Mouse (Mus musculus) MEL (cell line): ENCODE results near the gene Armc6. TPM values are rescaled to one million over a fixed set of nuclear protein-coding genes. Genes with fewer than 3 reads are reported as not detected.
A peak's percentile ranks its signal among the peaks of the same experiment; 100 is the strongest.

Experiments
- DNase-seq: peaks from one replicate; pipeline ENCODE4 v3.0.0; 2011; ENCODE audit warnings: low read depth, low spot score
- H3K27ac ChIP-seq: 2 replicates; pipeline ENCODE4 v1.5.1; 2012; ENCODE audit warnings: low read depth, mild to moderate bottlenecking, control low read depth, low read length, moderate library complexity; ENCODE audit not compliant: control insufficient read depth
- H3K27me3 ChIP-seq, 2 experiments: fragments of 150-350 bp in 1 of 2; sonication (generic) in 1 of 2; 2 replicates each; pipeline ENCODE4 v1.6.1; 2012; ENCODE audit warnings: low read length in 2 of 2, mild to moderate bottlenecking in 2 of 2, improper control_type of control experiment in 1 of 2, moderate library complexity in 1 of 2; ENCODE audit not compliant: insufficient read depth in 2 of 2, control insufficient read depth in 1 of 2
- H3K36me3 ChIP-seq, 2 experiments: 2 replicates each; pipeline ENCODE4 v1.6.1; 2012 to 2014; ENCODE audit warnings: low read length in 2 of 2, improper control_type of control experiment in 1 of 2, inconsistent platforms in 1 of 2, mild to moderate bottlenecking in 1 of 2; ENCODE audit not compliant: insufficient read depth in 2 of 2, control insufficient read depth in 1 of 2
- H3K4me1 ChIP-seq, 2 experiments: fragments of 150-350 bp in 1 of 2; sonication (generic) in 1 of 2; 2 replicates each; pipeline ENCODE4 v1.6.1; 2012; ENCODE audit warnings: low read length in 2 of 2, improper control_type of control experiment in 1 of 2, mild to moderate bottlenecking in 1 of 2; ENCODE audit not compliant: insufficient read depth in 2 of 2, control insufficient read depth in 1 of 2
- H3K4me3 ChIP-seq, 2 experiments: fragments of 150-350 bp in 1 of 2; sonication (generic) in 1 of 2; 2 replicates each; pipeline ENCODE4 v1.5.1; 2012; ENCODE audit warnings: low read depth in 2 of 2, low read length in 2 of 2, mild to moderate bottlenecking in 2 of 2, moderate library complexity in 2 of 2, control low read depth in 1 of 2, improper control_type of control experiment in 1 of 2; ENCODE audit not compliant: control insufficient read depth in 1 of 2, insufficient read depth in 1 of 2
- H3K79me2 ChIP-seq: 2 replicates; pipeline ENCODE4 v1.6.1; 2012; ENCODE audit warnings: mild to moderate bottlenecking, low read length, moderate library complexity; ENCODE audit not compliant: control insufficient read depth, poor library complexity, insufficient read depth
- H3K9ac ChIP-seq: 2 replicates; pipeline ENCODE4 v1.6.1; 2012; ENCODE audit warnings: low read depth, mild to moderate bottlenecking, control low read depth, low read length, moderate library complexity; ENCODE audit not compliant: control insufficient read depth, poor library complexity, severe bottlenecking
- H3K9me3 ChIP-seq: fragments of 150-350 bp; sonication (generic); replicated peaks from 2 replicates; pipeline ENCODE4 v1.6.1; 2012; ENCODE audit warnings: mild to moderate bottlenecking, low read length, improper control_type of control experiment, moderate library complexity; ENCODE audit not compliant: insufficient read depth
- BHLHE40 ChIP-seq: IDR thresholded peaks from 2 replicates; pipeline ENCODE4 v1.6.1; 2012; ENCODE audit warnings: low read depth, mild to moderate bottlenecking, inconsistent platforms, low read length, improper control_type of control experiment, borderline replicate concordance
- CHD1 ChIP-seq: IDR thresholded peaks from 2 replicates; pipeline ENCODE4 v1.6.1; 2012; ENCODE audit warnings: low read depth, mild to moderate bottlenecking, inconsistent platforms, low read length, improper control_type of control experiment
- CHD2 ChIP-seq: IDR thresholded peaks from 2 replicates; pipeline ENCODE4 v1.6.1; 2011; ENCODE audit warnings: low read length, improper control_type of control experiment
- CTCF ChIP-seq, 3 experiments: IDR thresholded peaks in 2 of 3; conservative IDR thresholded peaks in 1 of 3; 2 replicates each; pipeline ENCODE4 v1.5.1; 2011 to 2012; ENCODE audit warnings: low read length in 3 of 3, low read depth in 2 of 3, mild to moderate bottlenecking in 2 of 3, improper control_type of control experiment in 1 of 3, inconsistent platforms in 1 of 3, mixed read lengths in 1 of 3, moderate library complexity in 1 of 3; ENCODE audit not compliant: control insufficient read depth in 1 of 3, insufficient read depth in 1 of 3, poor library complexity in 1 of 3, severe bottlenecking in 1 of 3
- ETS1 ChIP-seq: IDR thresholded peaks from 2 replicates; pipeline ENCODE4 v1.6.1; 2012; ENCODE audit warnings: low read depth, mild to moderate bottlenecking, inconsistent platforms, low read length, improper control_type of control experiment, moderate library complexity
- HCFC1 ChIP-seq: IDR thresholded peaks from 2 replicates; pipeline ENCODE4 v1.6.1; 2012; ENCODE audit warnings: low read depth, mild to moderate bottlenecking, inconsistent platforms, low read length, improper control_type of control experiment, moderate library complexity
- JUND ChIP-seq: IDR thresholded peaks from 2 replicates; pipeline ENCODE4 v1.6.1; 2011; ENCODE audit warnings: low read depth, mild to moderate bottlenecking, improper control_type of control experiment, low read length
- KAT2A ChIP-seq: conservative IDR thresholded peaks from 2 replicates; pipeline ENCODE4 v1.6.1; 2012; ENCODE audit warnings: low read depth, low read length, improper control_type of control experiment, inconsistent platforms
- MAFK ChIP-seq: IDR thresholded peaks from 2 replicates; pipeline ENCODE4 v1.6.1; 2011; ENCODE audit warnings: low read depth, mild to moderate bottlenecking, low read length, improper control_type of control experiment, borderline replicate concordance
- MXI1 ChIP-seq: IDR thresholded peaks from 2 replicates; pipeline ENCODE4 v1.6.1; 2011; ENCODE audit warnings: mild to moderate bottlenecking, low read depth, low read length, improper control_type of control experiment
- MYB ChIP-seq: IDR thresholded peaks from 2 replicates; pipeline ENCODE4 v1.6.1; 2011; ENCODE audit warnings: mild to moderate bottlenecking, low read depth, low read length, improper control_type of control experiment
- MYC ChIP-seq: IDR thresholded peaks from 2 replicates; pipeline ENCODE4 v1.6.1; 2011; ENCODE audit warnings: low read depth, mild to moderate bottlenecking, low read length, improper control_type of control experiment, moderate library complexity
- NRF1 ChIP-seq: IDR thresholded peaks from 2 replicates; pipeline ENCODE4 v1.6.1; 2014; ENCODE audit warnings: low read depth, mild to moderate bottlenecking, inconsistent platforms, low read length, improper control_type of control experiment, moderate library complexity; ENCODE audit not compliant: poor library complexity, insufficient read depth, severe bottlenecking
- POLR2A ChIP-seq, 2 experiments: IDR thresholded peaks; 2 replicates each; pipeline ENCODE4 v1.6.1; 2011 to 2012; ENCODE audit warnings: low read length in 2 of 2, mild to moderate bottlenecking in 2 of 2, control low read depth in 1 of 2, improper control_type of control experiment in 1 of 2, low read depth in 1 of 2, moderate library complexity in 1 of 2; ENCODE audit not compliant: control insufficient read depth in 1 of 2, insufficient read depth in 1 of 2, poor library complexity in 1 of 2
- POLR2AphosphoS2 ChIP-seq: IDR thresholded peaks from 2 replicates; pipeline ENCODE4 v1.6.1; 2011; ENCODE audit warnings: low read length, improper control_type of control experiment
- POLR2AphosphoS5 ChIP-seq: IDR thresholded peaks from 2 replicates; pipeline ENCODE4 v1.6.1; 2012; ENCODE audit warnings: low read depth, borderline replicate concordance, mild to moderate bottlenecking, inconsistent platforms, low read length, moderate library complexity, mixed read lengths
- RCOR1 ChIP-seq: IDR thresholded peaks from 2 replicates; pipeline ENCODE4 v1.6.1; 2012; ENCODE audit warnings: low read depth, mild to moderate bottlenecking, inconsistent platforms, low read length, improper control_type of control experiment
- SIN3A ChIP-seq: IDR thresholded peaks from 2 replicates; pipeline ENCODE4 v1.6.1; 2012; ENCODE audit warnings: low read length, improper control_type of control experiment, inconsistent platforms
- SMC3 ChIP-seq: IDR thresholded peaks from 2 replicates; pipeline ENCODE4 v1.6.1; 2011; ENCODE audit warnings: low read depth, low read length, improper control_type of control experiment
- TAL1 ChIP-seq: IDR thresholded peaks from 2 replicates; pipeline ENCODE4 v1.6.1; 2012; ENCODE audit warnings: mild to moderate bottlenecking, inconsistent platforms, low read length, moderate library complexity, mixed read lengths
- TBP ChIP-seq: IDR thresholded peaks from 2 replicates; pipeline ENCODE4 v1.8.0; 2011; ENCODE audit warnings: low read depth, low read length, improper control_type of control experiment
- UBTF ChIP-seq: IDR thresholded peaks from 2 replicates; pipeline ENCODE4 v1.6.1; 2012; ENCODE audit warnings: low read depth, mild to moderate bottlenecking, inconsistent platforms, low read length, improper control_type of control experiment, moderate library complexity, borderline replicate concordance; ENCODE audit not compliant: insufficient read depth
- USF1 ChIP-seq: IDR thresholded peaks from 2 replicates; pipeline ENCODE4 v1.6.1; 2014; ENCODE audit warnings: low read depth, mild to moderate bottlenecking, inconsistent platforms, low read length, improper control_type of control experiment, moderate library complexity
- USF2 ChIP-seq, 2 experiments: IDR thresholded peaks; 2 replicates each; pipeline ENCODE4 v1.6.1; 2011 to 2012; ENCODE audit warnings: improper control_type of control experiment in 2 of 2, low read length in 2 of 2, borderline replicate concordance in 1 of 2, inconsistent platforms in 1 of 2, low read depth in 1 of 2, mild to moderate bottlenecking in 1 of 2; ENCODE audit not compliant: insufficient read depth in 1 of 2
- ZKSCAN1 ChIP-seq: IDR thresholded peaks from 2 replicates; pipeline ENCODE4 v1.6.1; 2012; ENCODE audit warnings: low read depth, mild to moderate bottlenecking, inconsistent platforms, low read length, improper control_type of control experiment, moderate library complexity
- ZMIZ1 ChIP-seq: IDR thresholded peaks from 2 replicates; pipeline ENCODE4 v1.6.1; 2012; ENCODE audit warnings: low read depth, mild to moderate bottlenecking, inconsistent platforms, low read length, improper control_type of control experiment, moderate library complexity
- polyA plus RNA-seq, 2 experiments: library from polyadenylated mRNA; stranded (reverse) in 1 of 2; unstranded in 1 of 2; fragments of >175 nt in 1 of 2; fragments of >200 nt in 1 of 2; gene quantifications; 2 replicates each; pipeline versions ENCODE4 v1.2.1 to v1.2.4; 2012; ENCODE audit warnings: low replicate concordance in 2 of 2, low read depth in 1 of 2; ENCODE audit not compliant: insufficient read length in 2 of 2, insufficient read depth in 1 of 2, missing spikeins in 1 of 2
- total RNA-seq: library from RNA; depleted of rRNA; stranded (reverse); fragments of 300-350 nt; gene quantifications from 2 replicates; pipeline ENCODE4 v1.2.3, GENCODE M21; 2012

The Armc6 gene
- total and polyA plus RNA-seq, 3 experiments, result 39.5 to 63.9 TPM; not detected in 1

GRCm38 (mm10) chr8:70283136-70284077 lies 49.1 kb upstream of the Armc6 start:
- peak overlapping the region; percentile 39; the same call in 1 of the 2 replicates for H3K27ac ChIP-seq
- H3K9ac ChIP-seq, result peak overlapping the region; percentile 97
- H3K4me3 ChIP-seq, result peak overlapping the region; percentile 89 to 90
- peaks cover 5% of the 10 kb centered on the region; the same call in 1 of the 2 replicates for H3K79me2 ChIP-seq
- DNase-seq, result peak; percentile 41
- 0 out of 4 replicates have a peak, but pooled peaks of 1 of the 2 experiments have one; percentile 8 for TF ChIP-seq POLR2A (IDR thresholded peaks at IDR 0.05; ENCODE audit: control insufficient read depth in 1 of 2, insufficient read depth in 1 of 2, low read depth in 1 of 2, low read length in 2 of 2, poor library complexity in 1 of 2)
- no peak for TF ChIP-seq POLR2AphosphoS2
- TF ChIP-seq, all 39 proteins: peak for 1
- H3K36me3 ChIP-seq, result peaks cover 0 to 2% of the 10 kb centered on the region in 2 experiments; a peak in 2 of 4 replicates
- no peaks in the 10 kb centered on the region for H3K27me3 ChIP-seq
- H3K9me3 ChIP-seq, result no peaks in the 10 kb centered on the region
- H3K4me1 ChIP-seq, result peaks cover 0 to 10% of the 10 kb centered on the region in 2 experiments; a peak in 3 of 4 replicates

DNA sequence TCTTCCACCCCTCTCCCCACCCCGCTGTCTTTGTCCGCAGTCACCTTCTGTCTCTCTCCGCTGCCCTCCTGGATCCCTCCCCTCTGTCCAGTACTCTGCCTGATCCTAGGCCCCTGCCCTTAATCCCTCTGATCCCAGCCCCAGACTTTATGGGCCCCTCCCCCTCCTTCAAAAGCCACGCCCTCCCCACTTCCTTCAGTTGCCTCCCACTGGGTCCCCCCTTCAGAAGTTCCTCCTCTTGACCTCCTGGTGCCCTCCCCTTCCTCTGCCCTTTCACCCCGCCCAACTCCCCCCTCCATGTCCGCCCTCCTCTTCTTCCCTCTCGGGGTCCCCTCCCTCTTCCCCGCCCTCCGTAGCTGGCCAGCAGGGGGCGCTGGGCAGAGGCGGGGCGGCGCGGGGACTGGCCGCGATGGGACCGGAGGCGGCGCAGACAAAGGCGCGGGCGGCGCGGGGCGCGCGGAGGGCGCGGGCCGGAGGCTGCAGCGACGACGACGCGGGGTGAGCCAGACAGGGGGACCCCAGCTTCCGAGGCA lies 48.4 kb upstream of the Armc6 start, which contains the start of gene Homer3:
Homer3 (plus strand) TSS at position 225 of the 533 bp plus-strand sequence.
- DNase-seq, result peak; percentile 94
- H3K9me3 ChIP-seq, result no peaks in the 10 kb centered on the region
- no peaks in the 10 kb centered on the region for H3K27me3 ChIP-seq
- peak within 1 kb of the TSS; percentile 97 for H3K9ac ChIP-seq
- peaks cover 0 to 10% of the 10 kb centered on the region in 2 experiments; a peak in 3 of 4 replicates for H3K4me1 ChIP-seq
- peak within 1 kb of the TSS; percentile 39; the same call in 1 of the 2 replicates for H3K27ac ChIP-seq
- peaks cover 0 to 2% of the 10 kb centered on the region in 2 experiments; a peak in 2 of 4 replicates for H3K36me3 ChIP-seq
- peak within 1 kb of the TSS; percentile 89 to 90 for H3K4me3 ChIP-seq
- H3K79me2 ChIP-seq, result peaks cover 5% of the 10 kb centered on the region; the same call in 1 of the 2 replicates
- peak; percentile 36; the same call in 1 of the 2 replicates for TF ChIP-seq ETS1
- no peak; the same call in 1 of the 2 replicates for TF ChIP-seq KAT2A
- peak; percentile 52; the same call in 1 of the 2 replicates for TF ChIP-seq UBTF
- no peak for TF ChIP-seq USF2 (IDR thresholded peaks at IDR 0.05; ENCODE audit: borderline replicate concordance in 1 of 2, insufficient read depth in 1 of 2, low read depth in 1 of 2, low read length in 2 of 2)
- no peak for TF ChIP-seq TBP
- no peak for TF ChIP-seq RCOR1
- no peak for TF ChIP-seq BHLHE40
- TF ChIP-seq CHD2, result peak; percentile 58; the same call in 1 of the 2 replicates
- peak in 2 of 3 experiments; percentile 81 to 99; a peak in 5 of 6 replicates for TF ChIP-seq CTCF (IDR thresholded peaks at IDR 0.05 in 2 of 3, conservative IDR thresholded peaks at IDR 0.05 in 1 of 3; ENCODE audit: control insufficient read depth in 1 of 3, insufficient read depth in 1 of 3, low read depth in 2 of 3, low read length in 3 of 3, poor library complexity in 1 of 3, severe bottlenecking in 1 of 3)
- TF ChIP-seq NRF1, result peak; percentile 46; the same call in 1 of the 2 replicates
- TF ChIP-seq SMC3, result peak; percentile 46
- peak; percentile 81 for TF ChIP-seq HCFC1
- TF ChIP-seq POLR2AphosphoS5, result no peak
- peak; percentile 35 to 76; a peak in 3 of 4 replicates for TF ChIP-seq POLR2A (IDR thresholded peaks at IDR 0.05; ENCODE audit: control insufficient read depth in 1 of 2, insufficient read depth in 1 of 2, low read depth in 1 of 2, low read length in 2 of 2, poor library complexity in 1 of 2)
- TF ChIP-seq MAFK, result no peak
- no peak; the same call in 1 of the 2 replicates for TF ChIP-seq MYB
- no peak for TF ChIP-seq ZKSCAN1
- TF ChIP-seq MXI1, result peak; percentile 42; the same call in 1 of the 2 replicates
- no peak for TF ChIP-seq CHD1
- no peak for TF ChIP-seq MYC
- TF ChIP-seq ZMIZ1, result 0 out of 2 replicates have a peak, but pooled peaks have one; percentile 40
- no peak for TF ChIP-seq JUND
- no peak for TF ChIP-seq USF1
- TF ChIP-seq SIN3A, result no peak; the same call in 1 of the 2 replicates
- TF ChIP-seq TAL1, result no peak
